Mouse (Mus musculus): Measurements from ENCODE around the gene Igbp1. TPM values are rescaled to one million over a fixed set of nuclear protein-coding genes. Genes with fewer than 3 reads are reported as not detected.

The Igbp1 gene
- total RNA-seq (2015) (85.4 and 95.5 TPM in 2 replicates), total RNA-seq (2017) (113 and 116 TPM in 2 replicates)

DNA sequence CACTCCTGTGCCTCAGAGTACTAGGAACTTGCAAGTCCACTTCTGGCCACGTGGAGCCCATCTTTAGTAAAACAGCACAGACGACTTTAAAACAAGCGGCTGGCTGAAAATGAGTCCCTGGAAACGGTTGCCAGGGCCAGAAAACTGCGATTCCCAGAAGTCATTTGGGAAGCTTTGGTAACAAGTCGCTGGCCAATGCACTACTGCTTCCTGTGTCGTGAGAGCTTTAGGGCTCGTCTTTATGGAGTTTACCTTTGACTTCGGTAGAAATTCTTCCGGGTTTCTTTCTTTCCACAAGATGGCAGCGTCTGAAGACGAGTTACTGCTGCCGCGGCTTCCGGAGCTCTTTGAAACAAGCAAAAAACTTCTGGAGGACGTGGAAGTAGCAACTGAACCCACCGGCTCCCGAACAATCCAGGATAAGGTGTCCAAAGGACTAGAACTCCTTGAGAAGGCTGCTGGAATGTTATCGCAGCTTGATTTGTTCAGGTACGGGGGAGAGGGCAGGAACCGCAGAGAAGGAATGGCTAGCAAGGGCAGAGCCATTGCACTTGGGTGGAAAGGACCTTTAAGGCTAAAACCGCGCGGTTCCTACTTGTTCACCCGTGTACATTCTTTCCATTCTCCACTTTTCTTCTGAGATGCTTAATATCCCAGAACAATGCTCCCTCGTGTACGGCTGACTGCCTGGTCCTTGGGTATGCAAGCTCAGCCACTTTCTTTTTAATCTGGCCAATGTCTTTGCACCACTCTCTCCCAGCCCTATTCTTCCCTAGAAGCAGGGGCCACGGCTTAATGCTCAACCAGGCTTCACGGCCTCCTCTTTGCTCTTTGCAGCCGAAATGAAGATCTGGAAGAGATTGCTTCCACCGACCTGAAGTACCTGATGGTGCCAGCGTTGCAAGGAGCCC is at the start of gene Igbp1:
TSS of gene Igbp1 (plus strand) at position 224 of the 911 bp plus-strand sequence.
- peak; percentile 95 for ATAC-seq (replicated peaks; ENCODE audit: poor library complexity)

DNA sequence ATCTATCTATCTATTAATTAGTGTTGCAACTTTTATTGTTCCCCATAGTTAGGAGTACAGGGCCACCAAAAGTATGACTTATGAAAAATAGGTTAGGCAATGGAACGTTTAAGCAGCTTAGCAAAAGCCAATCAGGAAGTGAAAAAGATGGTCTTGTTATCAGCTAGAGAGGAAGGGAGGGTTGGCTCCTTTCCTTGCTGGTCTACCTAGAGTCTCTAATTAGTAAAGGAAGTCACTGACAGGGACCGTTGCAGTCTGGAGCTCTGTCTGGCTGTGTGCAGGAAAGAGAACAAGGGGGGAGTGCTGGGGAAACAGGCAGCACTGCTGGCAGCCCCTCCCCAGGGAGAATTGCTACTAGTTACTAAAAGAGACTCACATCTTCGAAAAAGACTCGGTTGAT is 26.0 kb upstream of the Igbp1 start:
- ATAC-seq (replicated peaks; ENCODE audit: poor library complexity): peak; percentile 88

DNA sequence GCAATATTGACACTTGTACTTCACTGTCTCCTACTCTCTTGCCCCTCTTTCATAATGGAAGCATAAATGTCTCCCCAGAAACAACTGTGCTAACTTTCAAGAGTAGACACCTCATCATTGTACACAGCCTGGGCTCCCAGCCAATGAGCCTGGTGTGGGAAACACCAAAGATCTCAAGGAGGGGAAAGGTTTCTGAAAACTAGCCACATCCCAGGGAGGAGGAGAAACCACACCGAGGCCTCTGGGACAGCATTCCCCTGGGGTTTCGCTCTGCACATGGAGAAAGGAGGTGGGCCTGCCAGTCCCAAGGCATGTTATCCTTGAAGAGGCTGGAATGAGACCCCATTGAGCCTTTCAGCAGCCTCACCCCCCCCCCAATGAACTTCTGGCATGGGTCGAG is 24.0 kb upstream of the Igbp1 start:
- ATAC-seq (replicated peaks; ENCODE audit: poor library complexity): no peak

DNA sequence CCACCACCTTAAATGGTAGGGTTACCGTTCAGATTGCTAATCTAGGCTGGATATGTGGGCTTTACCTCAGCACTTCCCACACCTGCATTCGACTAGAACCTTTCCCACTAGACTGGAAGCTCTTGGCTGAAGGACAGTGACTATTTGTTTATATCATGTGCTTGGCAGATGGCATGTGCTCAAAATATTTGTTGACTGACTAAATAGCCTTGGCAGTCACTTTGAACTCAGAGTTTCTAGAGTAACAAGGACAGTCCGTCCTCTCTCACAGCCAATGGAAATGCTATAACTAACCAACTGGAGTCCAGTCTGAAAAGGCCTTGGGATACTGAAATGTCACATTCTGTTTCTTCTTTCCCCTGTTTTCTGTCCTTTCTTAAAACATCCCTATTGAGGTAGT is 22.6 kb upstream of the Igbp1 start:
- no peak for ATAC-seq (replicated peaks; ENCODE audit: poor library complexity)

DNA sequence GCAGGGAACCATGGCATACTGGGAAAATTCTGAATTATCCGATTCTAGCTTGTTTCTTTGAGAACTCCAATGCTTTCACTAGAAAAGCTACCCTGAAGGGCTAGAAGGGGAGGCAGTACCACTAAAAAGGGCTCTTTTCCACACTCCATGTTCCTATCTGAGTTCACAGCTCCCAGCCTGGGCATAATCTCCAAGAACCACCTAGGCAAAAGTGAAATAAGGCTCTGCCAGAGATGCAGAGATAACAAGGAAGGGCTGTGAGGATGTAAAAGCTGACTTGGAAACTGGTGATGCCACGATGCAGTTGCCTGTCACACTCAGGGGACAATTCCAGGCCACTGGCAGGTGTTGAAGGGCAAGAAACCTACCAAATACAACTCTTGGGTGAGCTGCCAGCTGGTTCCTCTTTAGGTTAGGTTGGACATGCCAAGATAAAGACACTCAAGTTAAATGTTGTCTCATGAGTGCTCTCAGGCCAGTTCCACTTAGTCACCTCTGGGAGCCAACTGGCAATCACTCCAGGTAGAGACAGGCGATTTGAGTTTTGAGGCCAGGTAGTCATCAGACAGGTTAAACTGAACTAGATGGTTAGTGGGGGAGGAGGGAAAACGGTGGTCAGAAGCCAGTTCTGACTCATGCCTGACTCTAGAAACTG is 18.4 kb upstream of the Igbp1 start:
- peak; percentile 53 for ATAC-seq (replicated peaks; ENCODE audit: poor library complexity)

DNA sequence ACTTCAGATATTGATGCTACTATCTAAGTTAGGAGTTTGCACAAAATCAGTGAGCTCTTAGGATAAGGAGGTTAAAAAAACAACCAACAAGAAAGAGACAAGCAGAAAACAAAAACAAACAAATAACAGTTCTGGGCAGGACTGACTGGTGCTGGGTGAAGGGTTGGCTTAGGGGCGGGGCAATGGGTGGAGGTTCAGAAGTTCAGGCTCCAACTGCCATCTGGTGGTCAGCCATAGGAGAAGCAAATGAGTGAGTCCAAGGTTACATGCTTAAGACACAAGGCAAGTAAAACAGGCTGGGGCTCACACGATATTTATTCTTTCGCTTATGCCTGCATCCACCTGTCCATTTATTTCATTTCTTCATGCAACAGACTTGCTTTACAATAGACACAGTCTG is 13.8 kb upstream of the Igbp1 start:
- peak; percentile 99 for ATAC-seq (replicated peaks; ENCODE audit: poor library complexity)

DNA sequence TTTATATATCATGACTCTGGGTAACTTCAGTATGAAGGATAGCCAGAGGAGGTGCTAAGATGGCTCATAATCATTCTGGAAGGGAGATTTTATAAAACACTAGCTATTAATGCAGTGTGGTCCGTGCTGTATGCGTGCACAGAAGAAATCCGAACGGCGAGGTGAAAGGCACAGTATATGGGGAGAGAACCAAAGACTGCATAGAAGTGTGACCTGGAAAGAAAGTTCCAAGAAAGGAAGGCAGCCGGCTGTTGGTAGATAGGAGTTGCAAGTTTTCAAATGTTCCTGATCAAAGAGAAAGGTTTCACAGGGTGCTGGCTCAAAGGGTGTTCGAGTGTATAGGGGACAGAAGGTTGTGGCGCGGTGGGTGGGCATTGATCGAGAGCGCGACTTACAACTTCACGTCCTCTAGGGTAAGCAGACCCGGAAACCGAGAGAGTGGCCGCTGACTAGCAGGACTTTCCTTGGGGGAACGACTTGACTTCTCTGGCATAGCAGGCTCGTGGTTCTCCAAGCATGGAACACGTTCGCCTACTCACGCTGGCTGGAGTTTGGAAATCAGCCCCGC is 507 bp upstream of the Igbp1 start:
- peak; percentile 55 for ATAC-seq (replicated peaks; ENCODE audit: poor library complexity)

DNA sequence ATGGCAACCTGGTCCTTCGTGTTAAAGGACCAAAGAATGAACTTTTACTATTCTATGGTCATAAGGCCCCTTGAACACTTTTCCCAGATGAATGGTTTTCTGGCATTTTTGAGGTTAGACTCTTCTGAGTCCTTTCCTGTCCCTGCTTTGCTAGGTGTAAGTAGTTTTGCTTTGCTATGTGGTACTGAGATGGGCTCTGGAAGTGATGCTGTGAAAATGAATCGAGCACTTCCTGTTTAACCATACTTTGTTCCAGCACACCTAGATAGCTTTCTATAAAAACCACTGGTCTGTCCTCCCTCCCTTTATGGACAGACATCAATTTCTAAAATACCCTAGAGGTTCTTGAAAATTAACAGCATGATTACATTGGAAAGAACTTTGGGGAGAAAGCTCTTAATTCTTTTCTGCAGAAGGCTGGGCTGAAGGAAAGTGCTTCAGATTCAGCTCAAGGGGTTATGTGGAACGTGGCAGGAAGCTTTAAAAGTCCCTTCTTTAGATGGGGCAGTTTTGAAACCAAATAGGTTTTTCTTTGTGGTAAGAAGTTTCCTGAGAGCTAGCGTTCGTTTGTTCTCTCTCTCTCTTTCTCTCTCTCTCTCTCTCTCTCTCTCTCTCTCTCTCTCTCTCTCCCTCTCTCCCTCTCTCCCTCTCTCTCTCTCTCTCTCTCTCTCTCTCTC is 10.2 kb downstream of the Igbp1 start:
- ATAC-seq (replicated peaks; ENCODE audit: poor library complexity): no peak

DNA sequence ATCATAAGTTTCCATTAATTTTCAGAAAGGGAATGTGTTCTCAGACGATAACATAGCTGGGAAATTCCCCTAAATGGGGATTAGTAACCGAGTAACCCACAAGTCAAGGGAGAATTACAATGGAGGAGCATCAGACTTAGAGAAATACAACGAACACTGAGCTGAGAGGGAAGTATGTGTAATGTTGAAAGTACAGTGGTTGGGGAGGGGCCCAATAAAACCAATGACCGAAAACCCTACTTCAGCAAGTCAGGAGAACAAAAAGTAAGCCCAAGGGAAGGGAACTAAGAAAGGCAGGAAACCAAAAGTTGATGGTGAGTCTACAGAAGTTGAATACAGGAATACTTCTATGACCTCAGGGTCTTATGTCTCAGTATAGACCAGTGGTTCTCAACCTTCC is 14.1 kb downstream of the Igbp1 start:
- peak; percentile 26; the same call in 1 of the 2 replicates for ATAC-seq (replicated peaks; ENCODE audit: poor library complexity)

DNA sequence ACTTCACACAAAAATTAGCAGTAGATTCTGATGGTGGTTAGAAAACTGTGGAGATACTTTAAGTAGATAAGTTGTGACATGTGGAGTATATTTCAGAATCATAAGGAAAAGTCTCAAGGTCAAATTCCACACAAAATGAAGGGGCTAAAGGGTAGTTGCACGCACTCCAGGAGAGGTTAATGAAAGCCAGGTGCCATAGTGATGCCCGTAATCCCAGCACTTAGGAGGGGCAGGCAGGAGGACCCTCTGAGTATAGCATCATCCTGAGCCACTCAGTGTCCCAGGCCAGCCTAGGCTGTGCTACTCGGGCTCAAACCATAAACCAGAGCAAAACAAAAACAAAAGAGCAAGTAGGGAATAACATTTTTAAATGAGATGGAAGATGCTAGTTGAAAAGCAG is 15.8 kb downstream of the Igbp1 start:
- ATAC-seq (replicated peaks; ENCODE audit: poor library complexity): no peak

DNA sequence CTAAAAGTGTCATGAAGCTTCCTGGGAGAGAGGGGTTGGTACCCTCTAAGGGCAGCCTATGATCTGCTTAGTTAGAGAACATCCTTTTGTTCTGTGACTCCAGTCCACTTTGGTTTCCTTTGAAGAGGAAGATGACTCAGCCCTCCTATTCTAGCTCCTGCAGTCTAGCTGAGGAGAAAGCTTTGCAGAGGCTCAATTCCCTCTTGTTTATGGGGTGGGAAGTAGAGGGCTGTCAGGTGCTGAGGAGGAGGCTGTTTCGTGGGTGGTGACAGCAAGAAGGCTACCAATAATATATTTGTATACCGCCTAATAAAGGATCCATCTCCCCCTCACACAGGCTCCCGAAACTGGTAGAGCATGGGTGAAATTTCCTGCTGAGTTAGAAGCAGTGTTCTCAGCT is 22.6 kb downstream of the Igbp1 start:
- no peak for ATAC-seq (replicated peaks; ENCODE audit: poor library complexity)

DNA sequence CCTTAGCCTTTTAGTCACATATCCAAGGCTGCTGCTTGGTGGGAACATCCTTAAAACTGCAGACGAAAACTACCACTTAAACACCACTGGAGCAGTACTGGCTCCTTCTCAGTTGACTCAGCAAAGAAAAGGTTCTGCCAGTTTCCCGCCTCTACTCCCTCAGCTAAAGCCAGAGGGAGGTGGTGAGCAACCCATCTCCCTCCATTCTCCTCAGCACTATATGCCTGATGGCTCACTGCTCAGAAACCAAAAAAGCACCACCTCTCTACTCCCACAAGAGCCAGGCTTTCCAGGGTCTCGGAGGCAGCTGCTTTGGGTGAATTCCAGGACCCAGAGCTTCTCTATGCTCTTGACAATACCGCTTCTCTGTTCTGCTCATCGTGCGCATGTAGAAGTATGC is 23.5 kb downstream of the Igbp1 start:
- no peak for ATAC-seq (replicated peaks; ENCODE audit: poor library complexity)

DNA sequence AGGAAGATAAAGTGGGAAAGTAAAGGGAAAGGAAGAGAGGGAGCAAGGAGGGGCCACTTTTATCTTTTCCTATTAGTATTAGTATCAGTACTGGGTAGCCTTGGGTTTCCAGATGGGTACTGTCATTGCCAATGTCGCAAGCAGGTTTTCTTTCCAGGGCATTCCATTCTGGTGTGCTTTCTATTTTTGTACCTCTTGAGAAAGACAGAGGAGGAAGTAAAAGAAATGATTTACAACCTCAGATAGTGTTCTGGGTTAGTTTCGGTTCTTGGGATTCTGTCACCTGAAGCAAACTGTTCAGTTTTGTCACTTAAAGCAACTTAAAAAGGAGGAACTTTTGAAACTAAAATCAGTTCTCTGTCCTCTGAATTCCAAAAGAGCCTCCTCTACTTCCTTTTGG is 24.4 kb downstream of the Igbp1 start:
- ATAC-seq (replicated peaks; ENCODE audit: poor library complexity): peak; percentile 44

DNA sequence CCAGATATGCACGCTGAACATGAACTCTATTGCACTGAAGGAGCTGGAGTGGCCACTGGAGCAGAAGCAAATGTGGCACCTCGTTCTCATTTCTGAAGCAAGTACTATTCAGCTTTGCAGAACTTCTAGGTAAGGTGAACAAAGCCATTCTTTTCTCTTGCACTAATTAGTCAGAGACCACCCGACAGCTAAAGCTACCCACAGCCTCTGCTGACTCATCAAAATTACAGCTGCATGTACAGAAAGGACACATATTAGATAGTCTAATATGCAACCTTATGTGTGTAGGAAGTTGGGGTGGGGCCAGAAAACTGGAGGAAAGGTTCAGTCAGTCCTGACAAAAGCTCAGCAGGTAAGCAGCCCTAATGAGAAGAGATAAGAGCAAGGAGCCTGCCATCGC is 30.4 kb downstream of the Igbp1 start, which contains the start of gene Dgat2l6:
TSS of gene Dgat2l6 (plus strand) at position 368 of the 400 bp plus-strand sequence.
- ATAC-seq (replicated peaks; ENCODE audit: poor library complexity): no peak

DNA sequence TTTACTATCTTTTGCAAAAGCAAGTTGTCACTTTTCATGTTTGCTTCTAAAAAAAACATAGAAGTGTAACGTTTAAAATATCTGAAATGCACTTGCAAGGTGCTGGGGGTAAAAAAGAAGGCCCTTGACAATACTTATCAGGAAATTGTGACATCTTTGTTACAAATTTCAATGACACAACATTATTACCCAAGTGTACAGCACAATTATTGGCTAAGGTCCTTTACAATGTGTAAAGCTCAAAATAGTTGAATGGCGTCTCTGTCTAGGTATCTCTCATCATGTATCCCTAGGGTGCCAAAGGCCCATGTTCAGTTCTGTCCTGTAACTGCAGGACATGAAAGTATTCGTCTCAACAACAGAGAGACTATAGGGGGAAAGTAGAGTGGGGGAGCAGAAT is 61.9 kb downstream of the Igbp1 start:
- ATAC-seq (replicated peaks; ENCODE audit: poor library complexity): peak; percentile 64

DNA sequence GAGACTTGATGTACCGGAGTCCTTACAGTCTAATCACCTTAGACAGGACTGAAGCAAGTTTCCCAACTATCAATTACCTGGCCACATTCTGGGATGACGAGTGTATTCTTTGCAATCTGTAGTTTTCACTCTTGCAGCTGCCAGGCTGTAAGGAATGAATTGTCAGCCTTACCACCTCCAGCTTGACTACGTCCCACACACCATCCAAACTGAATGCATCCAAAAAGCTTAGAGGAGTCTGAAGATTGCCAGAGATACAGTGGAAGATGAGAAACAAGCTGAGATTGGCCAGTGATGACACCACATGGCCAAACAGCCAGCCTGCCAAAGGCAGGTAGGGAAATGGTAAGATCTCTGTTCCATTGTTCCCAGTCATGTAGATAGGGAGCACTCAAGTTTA is 71.6 kb downstream of the Igbp1 start:
- no peak for ATAC-seq (replicated peaks; ENCODE audit: poor library complexity)

Other genes starting within 250 kb of the Igbp1 start
- not detected in 2 replicates for gene Otud6a, start 65.3 kb upstream of the Igbp1 start, total RNA-seq (2015)
- not detected in 2 replicates for gene Otud6a, start 65.3 kb upstream of the Igbp1 start, total RNA-seq (2017)
- 1.2 and 1.9 TPM in 2 replicates for gene Awat2, start 51.6 kb upstream of the Igbp1 start, total RNA-seq (2015)
- 0.71 and 0.84 TPM in 2 replicates for gene Awat2, start 51.6 kb upstream of the Igbp1 start, total RNA-seq (2017)
- not detected in 2 replicates for gene Dgat2l6, start 30.5 kb downstream of the Igbp1 start, total RNA-seq (2015)
- gene Dgat2l6, start 30.5 kb downstream of the Igbp1 start, total RNA-seq (2017): not detected in 2 replicates
- gene Awat1, start 78.0 kb downstream of the Igbp1 start, total RNA-seq (2015): not detected in 2 replicates
- not detected in 2 replicates for gene Awat1, start 78.0 kb downstream of the Igbp1 start, total RNA-seq (2017)
- gene P2ry4, start 100.6 kb downstream of the Igbp1 start, total RNA-seq (2015): not detected in 2 replicates
- not detected in 2 replicates for gene P2ry4, start 100.6 kb downstream of the Igbp1 start, total RNA-seq (2017)
- gene Arr3, start 111.2 kb downstream of the Igbp1 start, total RNA-seq (2015): not detected in 2 replicates
- gene Arr3, start 111.2 kb downstream of the Igbp1 start, total RNA-seq (2017): not detected in 2 replicates
- gene Kif4, start 131.4 kb downstream of the Igbp1 start, total RNA-seq (2015): 29.9 and 34.5 TPM in 2 replicates
- gene Kif4, start 131.4 kb downstream of the Igbp1 start, total RNA-seq (2017): 39.4 and 39.9 TPM in 2 replicates
- 59.2 and 69.1 TPM in 2 replicates for gene Pdzd11, start 132.3 kb downstream of the Igbp1 start, total RNA-seq (2015)
- 27.6 and 34.6 TPM in 2 replicates for gene Pdzd11, start 132.3 kb downstream of the Igbp1 start, total RNA-seq (2017)
- 0.05 TPM in 1 of 2 replicates, not detected in the other for gene Gdpd2, start 235.6 kb downstream of the Igbp1 start, total RNA-seq (2015)
- 0.04 TPM in 1 of 2 replicates, not detected in the other for gene Gdpd2, start 235.6 kb downstream of the Igbp1 start, total RNA-seq (2017)

Data from megakaryocyte progenitor cell, adult 5-6 weeks (primary cell).